Mouse (Mus musculus) embryonic fibroblast, embryonic 13.5 days (primary cell): ENCODE data around the gene Anxa1.
A peak's percentile ranks its signal among the peaks of the same experiment; 100 is the strongest.

Experiments
- CTCF ChIP-seq: IDR thresholded peaks from 2 replicates; pipeline ENCODE4 v1.5.1; 2011; ENCODE audit warnings: mild to moderate bottlenecking, control low read depth, low read length, moderate library complexity, borderline replicate concordance; ENCODE audit not compliant: insufficient read depth
- POLR2A ChIP-seq: IDR thresholded peaks from 2 replicates; pipeline ENCODE4 v1.6.1; 2011; ENCODE audit warnings: low read depth, mild to moderate bottlenecking, control low read depth, low read length, moderate library complexity

GRCm38 (mm10) chr19:20434541-20434940 is 43.8 kb upstream of the Anxa1 start:
- TF ChIP-seq CTCF (peak; percentile 54; the same call in 1 of the 2 replicates), POLR2A (no peak)
